Mouse (Mus musculus): ENCODE results near the gene Gm7029.
"Not testable (repeated sequence)": the region's sequence is repeated elsewhere in the genome, so short reads cannot be mapped to it uniquely, and the experiment has no call there.

DNA sequence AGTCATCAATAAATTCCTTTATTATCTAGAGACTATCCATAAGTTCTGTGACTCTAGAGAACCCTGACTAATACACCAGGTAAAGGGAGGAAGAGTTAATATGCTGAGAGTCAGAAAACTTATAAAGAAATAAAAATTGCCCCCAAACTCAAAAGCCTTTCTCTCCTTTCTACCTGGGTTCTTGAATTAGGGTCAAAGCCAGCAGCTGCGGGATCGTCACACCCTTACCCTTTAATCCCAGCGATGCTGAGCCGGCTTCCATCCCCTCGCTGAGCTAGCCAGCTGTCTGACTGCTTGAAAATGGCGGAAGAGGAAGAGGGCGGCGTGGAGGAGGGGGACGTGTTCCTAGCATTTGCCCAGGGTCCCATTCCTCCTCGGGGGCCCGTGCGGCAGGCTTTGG is at the start of gene Gm7029:
- not testable (repeated sequence) for TF ChIP-seq POLR2A (IDR thresholded peaks at IDR 0.05; ENCODE audit: low read depth, low read length); CTCF (IDR thresholded peaks at IDR 0.05; ENCODE audit: extremely low read depth, insufficient read depth, insufficient read length, insufficient replicate concordance)

All from spleen, adult 2 months (tissue).